Mouse (Mus musculus) liver, embryonic 14.5 days (tissue): ENCODE measurements around the gene Hmgcll1. TPM values are rescaled to one million over a fixed set of nuclear protein-coding genes. Genes with fewer than 3 reads are reported as not detected.

ENCODE experiments used
- ATAC-seq: fragments of 200-750 bp; cut with Nextera tagmentation; 2 replicates; pipeline ENCODE4 v1.8.0; 2017; ENCODE audit warnings: moderate number of reproducible peaks, mild to moderate bottlenecking, moderate library complexity; ENCODE audit not compliant: insufficient read depth
- DNase-seq, 3 experiments: peaks; one replicate each; pipeline ENCODE4 v3.0.0-alpha.2; 2012 to 2013; ENCODE audit warnings: low read depth in 3 of 3, low spot score in 3 of 3
- H3K27ac ChIP-seq: fragments of 300-500 bp; sonication (generic); 2 replicates; pipeline ENCODE4 v1.5.1; 2014; ENCODE audit warnings: moderate library complexity, mild to moderate bottlenecking, control low read depth, inconsistent platforms
- H3K27me3 ChIP-seq: fragments of 300-500 bp; sonication (generic); 2 replicates; pipeline ENCODE4 v1.6.1; 2014; ENCODE audit warnings: mild to moderate bottlenecking, low read length, moderate library complexity; ENCODE audit not compliant: control insufficient read depth, insufficient read depth
- H3K36me3 ChIP-seq: fragments of 300-500 bp; sonication (generic); replicated peaks from 2 replicates; pipeline ENCODE4 v1.6.1; 2014; ENCODE audit warnings: low read depth; ENCODE audit not compliant: control insufficient read depth, insufficient read depth
- H3K4me1 ChIP-seq, 2 experiments: fragments of 200-500 bp in 1 of 2; fragments of 300-500 bp in 1 of 2; sonication (generic) in 1 of 2; replicated peaks; 2 replicates each; pipeline ENCODE4 v1.6.1; 2012 to 2014; ENCODE audit warnings: antibody characterized with exemption in 1 of 2, inconsistent platforms in 1 of 2, low read length in 1 of 2; ENCODE audit not compliant: control insufficient read depth in 2 of 2, insufficient read depth in 2 of 2
- H3K4me2 ChIP-seq: fragments of 300-500 bp; sonication (generic); 2 replicates; pipeline ENCODE4 v1.6.1; 2014; ENCODE audit warnings: low read depth, mild to moderate bottlenecking, control low read depth, moderate library complexity
- H3K4me3 ChIP-seq, 2 experiments: fragments of 200-500 bp in 1 of 2; fragments of 300-500 bp in 1 of 2; sonication (generic) in 1 of 2; 2 replicates each; pipeline ENCODE4 v1.5.1; 2012 to 2014; ENCODE audit warnings: low read depth in 2 of 2, low read length in 2 of 2, mild to moderate bottlenecking in 2 of 2, control low read depth in 1 of 2, inconsistent platforms in 1 of 2, moderate library complexity in 1 of 2; ENCODE audit not compliant: insufficient read depth in 1 of 2
- H3K9ac ChIP-seq: fragments of 300-500 bp; sonication (generic); replicated peaks from 2 replicates; pipeline ENCODE4 v1.6.1; 2014; ENCODE audit warnings: mild to moderate bottlenecking, control low read depth, moderate library complexity
- H3K9me3 ChIP-seq: fragments of 300-500 bp; sonication (generic); 2 replicates; pipeline ENCODE4 v1.6.1; 2016; ENCODE audit warnings: low read length, mixed read lengths; ENCODE audit not compliant: control insufficient read depth
- CTCF ChIP-seq: IDR thresholded peaks from 2 replicates; pipeline ENCODE4 v1.5.1; 2016; ENCODE audit warnings: antibody characterized with exemption, low read depth, control low read depth
- EP300 ChIP-seq: IDR thresholded peaks from 2 replicates; pipeline ENCODE4 v1.6.1; 2016; ENCODE audit warnings: antibody characterized with exemption, low read depth
- WGBS: fragments of 180-500 bp; shearing (Covaris S2); extraction: QIAGEN DNeasy Blood & Tissue Kit; methylation state at CpG from one replicate; pipeline ENCODE4 v1.1.7; 2014; ENCODE audit not compliant: insufficient replicate concordance; 5-methylcytosine and 5-hydroxymethylcytosine counted together
- polyA plus RNA-seq, 2 experiments: library from polyadenylated mRNA; depleted of rRNA in 1 of 2; stranded (reverse) in 1 of 2; unstranded in 1 of 2; fragments of >200 nt; fragmentation: Nextera tagmentation in 1 of 2; extraction: Ambion mirVana in 1 of 2; gene quantifications; 2 replicates each; pipeline versions ENCODE4 v1.2.1 to v1.2.3; 2012 to 2014

Gene Hmgcll1
- polyA plus RNA-seq, 2 experiments: 0.13 to 0.15 TPM

- Histone ChIP-seq H3K27ac (no peak overlapping the region), H3K9ac (no peak overlapping the region), H3K27me3 (no peaks in the 10 kb centered on the region), H3K4me2 (no peak overlapping the region), H3K4me1 (peaks cover 0 to 3% of the 10 kb centered on the region in 2 experiments; a peak in 1 of 4 replicates), H3K36me3 (no peaks in the 10 kb centered on the region), H3K9me3 (no peaks in the 10 kb centered on the region), H3K4me3 (no peak overlapping the region)
- TF ChIP-seq EP300: no peak
- TF ChIP-seq CTCF: no peak
- no peak for ATAC-seq
- WGBS: 62% methylated on average over 7 of the region's 7 CpGs
- DNase-seq: no peak
Measured at GRCm38 (mm10) chr9:76035058-76035457, 20.4 kb downstream of the Hmgcll1 start.

GRCm38 (mm10) chr9:76038327-76039103, 23.9 kb downstream of the Hmgcll1 start:
- no peak for DNase-seq
- no peak for TF ChIP-seq CTCF
- TF ChIP-seq EP300: no peak
- 69% methylated on average over 9 of the region's 9 CpGs for WGBS

GRCm38 (mm10) chr9:76039711-76040110, 25.1 kb downstream of the Hmgcll1 start:
- ATAC-seq: no peak

More at GRCm38 (mm10) chr9:76038327-76039103, 23.9 kb downstream of the Hmgcll1 start:
- no peak for ATAC-seq
- no peak overlapping the region for H3K4me3 ChIP-seq
- no peaks in the 10 kb centered on the region for H3K27me3 ChIP-seq
- no peak overlapping the region for H3K9ac ChIP-seq
- H3K4me2 ChIP-seq: no peak overlapping the region
- H3K4me1 ChIP-seq: peaks cover 0 to 3% of the 10 kb centered on the region in 2 experiments; a peak in 1 of 4 replicates
- H3K36me3 ChIP-seq: no peaks in the 10 kb centered on the region
- no peak overlapping the region for H3K27ac ChIP-seq
- H3K9me3 ChIP-seq: no peaks in the 10 kb centered on the region

GRCm38 (mm10) chr9:76043341-76043740, 28.7 kb downstream of the Hmgcll1 start:
- no peaks in the 10 kb centered on the region for H3K4me1 ChIP-seq
- no peak overlapping the region for H3K4me3 ChIP-seq
- H3K4me2 ChIP-seq: no peak overlapping the region
- no peak for TF ChIP-seq EP300
- no peak for TF ChIP-seq CTCF
- H3K36me3 ChIP-seq: no peaks in the 10 kb centered on the region
- H3K9me3 ChIP-seq: no peaks in the 10 kb centered on the region
- ATAC-seq (no peak), DNase-seq (no peak)
- no peak overlapping the region for H3K9ac ChIP-seq
- 51% methylated on average over 5 of the region's 5 CpGs for WGBS
- H3K27ac ChIP-seq: no peak overlapping the region
- no peaks in the 10 kb centered on the region for H3K27me3 ChIP-seq

More at GRCm38 (mm10) chr9:76039711-76040110, 25.1 kb downstream of the Hmgcll1 start:
- Histone ChIP-seq H3K36me3 (no peaks in the 10 kb centered on the region), H3K9ac (no peak overlapping the region), H3K27me3 (no peaks in the 10 kb centered on the region), H3K4me2 (no peak overlapping the region), H3K27ac (no peak overlapping the region), H3K4me1 (peaks cover 0 to 3% of the 10 kb centered on the region in 2 experiments; a peak in 1 of 4 replicates), H3K9me3 (no peaks in the 10 kb centered on the region), H3K4me3 (no peak overlapping the region)
- DNase-seq: no peak
- no peak for TF ChIP-seq EP300
- TF ChIP-seq CTCF: no peak
- 75% methylated on average over 5 of the region's 5 CpGs for WGBS

- H3K9ac ChIP-seq: no peak overlapping the region
- DNase-seq (no peak), ATAC-seq (no peak)
- no peaks in the 10 kb centered on the region for H3K27me3 ChIP-seq
- no peak overlapping the region for H3K4me2 ChIP-seq
- no peak for TF ChIP-seq CTCF
- TF ChIP-seq EP300: no peak
- H3K4me3 ChIP-seq: no peak overlapping the region
- WGBS: 24% methylated on average over 3 of the region's 3 CpGs
- no peak overlapping the region for H3K27ac ChIP-seq
- no peaks in the 10 kb centered on the region for H3K4me1 ChIP-seq
- H3K9me3 ChIP-seq: no peaks in the 10 kb centered on the region
- H3K36me3 ChIP-seq: no peaks in the 10 kb centered on the region
Measured at GRCm38 (mm10) chr9:76060935-76061334, 46.3 kb downstream of the Hmgcll1 start.
